In genomic region chr5:149713170-149713774, GRCm38 (mm10) we compare ENCODE assay signal across 8 mouse cellular contexts. TPM values are rescaled to one million over a fixed set of nuclear protein-coding genes. Genes with fewer than 3 reads are reported as not detected.
A peak's percentile ranks its signal among the peaks of the same experiment; 100 is the strongest.
DNase-seq lines count a peak whose midpoint lies in the region; ATAC-seq and TF ChIP-seq lines count a peak whose summit lies in the region.

No protein-coding gene starts in this region.

- H3K36me3 ChIP-seq in kidney, embryonic 15.5 days: peaks cover 13% of the 10 kb centered on the region
- peaks cover 20% of the 10 kb centered on the region for H3K36me3 ChIP-seq in hindbrain, embryonic 10.5 days

- ATAC-seq in kidney, embryonic 15.5 days (replicated peaks; ENCODE audit: low FRiP score): no peak
- 0 out of 2 replicates have a peak, but pooled peaks have one; percentile 55 for ATAC-seq in erythroblast, adult 5-6 weeks (replicated peaks; ENCODE audit: low FRiP score, poor library complexity, severe bottlenecking)

- 55% methylated on average over 11 of the region's 11 CpGs for WGBS in kidney, embryonic 15.5 days
- 51% methylated on average over 11 of the region's 11 CpGs for WGBS in hindbrain, embryonic 10.5 days

- intact Hi-C loops in left cerebral cortex, adult 2 months (cut with DNase I): loop anchor here (1.0 to 10.0 kb wide), 2 partner anchors 138 to 312 kb away; no protein-coding TSS in a partner anchor

- TF ChIP-seq CTCF in left cerebral cortex, adult 2 months (IDR thresholded peaks at IDR 0.05): peak; percentile 68

- H3K4me1 ChIP-seq in kidney, embryonic 15.5 days: peaks cover 4% of the 10 kb centered on the region; the same call in 1 of the 2 replicates
- peaks cover 16% of the 10 kb centered on the region for H3K4me1 ChIP-seq in hindbrain, embryonic 10.5 days (replicated peaks)

- H3K27me3 ChIP-seq in kidney, embryonic 15.5 days: no peaks in the 10 kb centered on the region
- H3K27me3 ChIP-seq in hindbrain, embryonic 10.5 days (ENCODE audit: insufficient read depth, poor library complexity, severe bottlenecking): no peaks in the 10 kb centered on the region

- no peak overlapping the region for H3K9ac ChIP-seq in kidney, embryonic 15.5 days

- H3K9me3 ChIP-seq in kidney, embryonic 15.5 days (replicated peaks): peaks cover 8% of the 10 kb centered on the region; the same call in 1 of the 2 replicates
- peaks cover 9% of the 10 kb centered on the region; the same call in 1 of the 2 replicates for H3K9me3 ChIP-seq in hindbrain, embryonic 10.5 days

- H3K27ac ChIP-seq in kidney, embryonic 15.5 days: no peak overlapping the region
- H3K27ac ChIP-seq in hindbrain, embryonic 10.5 days: no peak overlapping the region
- no peak overlapping the region for H3K27ac ChIP-seq in left cerebral cortex, adult 2 months

- peak; percentile 12 for DNase-seq in kidney, adult 11 months
- DNase-seq in adipocyte (ENCODE audit: low spot score): peak; percentile 67
- DNase-seq in hindbrain, embryonic 10.5 days (ENCODE audit: low spot score): peak; percentile 57
- peak; percentile 29 to 37 for DNase-seq in left cerebral cortex, adult 2 months (ENCODE audit: extremely low spot score in 1 of 2, low spot score in 2 of 2)
- DNase-seq in naive thymus-derived CD4-positive, alpha-beta T cell, adult 2 months (ENCODE audit: low read depth): peak; percentile 75
- DNase-seq in thymus, postnatal 0 days (ENCODE audit: low spot score): peak; percentile 79

- H3K4me3 ChIP-seq in kidney, embryonic 15.5 days (replicated peaks): no peak overlapping the region
- no peak overlapping the region for H3K4me3 ChIP-seq in hindbrain, embryonic 10.5 days
- H3K4me3 ChIP-seq in left cerebral cortex, adult 2 months: no peak overlapping the region

- H3K4me2 ChIP-seq in kidney, embryonic 15.5 days: no peak overlapping the region

RNA-seq across cellular contexts. Expression of gene B3glct, which starts 35.2 kb away (rescaled TPM):
- 16.9 and 17.1 TPM in 2 replicates for polyA plus RNA-seq in kidney, embryonic 15.5 days (2015; fragmentation: Nextera tagmentation; extraction: Ambion mirVana)
- 6.7 and 11.9 TPM in 2 replicates for total RNA-seq in erythroblast, adult 5-6 weeks (2015; ENCODE audit: low replicate concordance)
- 0.68 and 1.4 TPM in 2 replicates for total RNA-seq in erythroblast, adult 5-6 weeks (2017; ENCODE audit: low replicate concordance)
- 11.9 and 14.9 TPM in 2 replicates for polyA plus RNA-seq in hindbrain, embryonic 10.5 days (2016; fragmentation: Nextera tagmentation; extraction: Ambion mirVana)
- total RNA-seq in left cerebral cortex, adult 2 months (2021): 10 to 100 TPM; 14.0 to 15.1 TPM
- 6.2 and 7.5 TPM in 2 replicates for polyA plus RNA-seq in thymus, postnatal 0 days (2015; fragmentation: Nextera tagmentation; extraction: Ambion mirVana)

Comparison
In these comparisons a context has a peak if more than half of its experiments do, and no peak if none do; other contexts are left out.
1. DNase-seq: peak in every context shown above with its lines; median percentile 79 in thymus, postnatal 0 days; 75 in naive thymus-derived CD4-positive, alpha-beta T cell, adult 2 months; 67 in adipocyte; 57 in hindbrain, embryonic 10.5 days; 33 in left cerebral cortex, adult 2 months; 12 in kidney, adult 11 months.